Mouse (Mus musculus) brain, embryonic 14.5 days (tissue): Measurements from ENCODE around the gene 4933402J07Rik.

Experiments
- CTCF ChIP-seq: fragments of 200-500 bp; IDR thresholded peaks from 2 replicates; pipeline ENCODE4 v1.5.1; 2012; ENCODE audit warnings: inconsistent platforms, mild to moderate bottlenecking, moderate library complexity, borderline replicate concordance; ENCODE audit not compliant: insufficient read depth, insufficient read length; ENCODE audit errors: extremely low read depth
- POLR2A ChIP-seq: fragments of 200-500 bp; IDR thresholded peaks from 2 replicates; pipeline ENCODE4 v1.6.1; 2012; ENCODE audit warnings: mild to moderate bottlenecking, inconsistent platforms, borderline replicate concordance; ENCODE audit not compliant: poor library complexity, insufficient read depth, insufficient read length, severe bottlenecking; ENCODE audit errors: extremely low read depth

GRCm38 (mm10) chr8:87563553-87563952, at the start of gene 4933402J07Rik:
- no peak for TF ChIP-seq CTCF
- no peak for TF ChIP-seq POLR2A
